Mouse (Mus musculus) embryonic stem cell, embryonic (primary cell): ENCODE measurements at regions not wholly inside any gene's neighbourhood (a gene's known extent, or its start where the extent isn't known, plus 50 kb on each side); places are given as distances from the start of the nearest gene placed in this dataset.

Experiments used
- CTCF ChIA-PET, 4 experiments: fragments of 300-600 bp in 2 of 4; fragments of 350-600 bp in 2 of 4; sonication (Branson Sonifier 250); formaldehyde crosslinking; loops; one replicate each; lab custom pipeline; 2022; ENCODE audit warnings: inconsistent platforms in 2 of 4; lab: Charles Lee
- POLR2A ChIA-PET, 4 experiments: fragments of 300-600 bp in 2 of 4; fragments of 350-600 bp in 2 of 4; sonication (Branson Sonifier 250); formaldehyde crosslinking; loops; one replicate each; lab custom pipeline; 2022; ENCODE audit warnings: antibody characterized with exemption in 4 of 4, inconsistent platforms in 1 of 4; lab: Charles Lee

- ChIA-PET CTCF (interaction anchor here in 2 of 4 experiments (2.2 to 3.2 kb wide), 1 partner anchor 9 kb away, joined by 5 to 9 read pairs; no protein-coding TSS in a partner anchor), POLR2A (interaction anchor here in 1 of 4 experiments (0.6 kb wide), 1 partner anchor 1009 kb away, joined by 5 read pairs; no protein-coding TSS in a partner anchor)
Observed at GRCm38 (mm10) chr4:100037868-100038267, 57.7 kb upstream of the Ror1 start.

GRCm38 (mm10) chr4:100039741-100040140 lies 55.9 kb upstream of the Ror1 start:
- ChIA-PET CTCF (no interaction called here), POLR2A (no interaction called here)

GRCm38 (mm10) chr4:100041982-100042381 lies 53.6 kb upstream of the Ror1 start:
- ChIA-PET CTCF (interaction anchor here in 2 of 4 experiments (0.5 to 1.3 kb wide), 2 partner anchors 13 to 33 kb away, joined by 3 to 4 read pairs; no protein-coding TSS in a partner anchor), POLR2A (no interaction called here)

GRCm38 (mm10) chr4:100045164-100045906 lies 50.3 kb upstream of the Ror1 start:
- POLR2A ChIA-PET = no interaction called here
- CTCF ChIA-PET = interaction anchor here in 1 of 4 experiments (1.0 kb wide), 1 partner anchor 17 kb away, joined by 5 read pairs; no protein-coding TSS in a partner anchor
